Mouse (Mus musculus) heart, adult 2 months (tissue): ENCODE data around the gene Pcbp1.

Experiments
- CTCF ChIP-seq: fragments of 200-600 bp; IDR thresholded peaks from 2 replicates; pipeline ENCODE4 v1.8.1; 2022; ENCODE audit warnings: antibody characterized with exemption, mild to moderate bottlenecking, moderate library complexity
- EP300 ChIP-seq: fragments of 200-500 bp; IDR thresholded peaks from 2 replicates; pipeline ENCODE4 v1.6.1; 2011; ENCODE audit warnings: low read depth, low read length, control low read depth; ENCODE audit not compliant: insufficient read depth
- POLR2A ChIP-seq: fragments of 200-500 bp; IDR thresholded peaks from 2 replicates; pipeline ENCODE4 v1.6.1; 2011; ENCODE audit warnings: mild to moderate bottlenecking, low read depth, low read length, control low read depth; ENCODE audit not compliant: insufficient read depth

- TF ChIP-seq POLR2A: no peak
- no peak for TF ChIP-seq CTCF
- TF ChIP-seq EP300: no peak
Measured at GRCm38 (mm10) chr6:86499571-86500109, 26.5 kb downstream of the Pcbp1 start.
